Mouse (Mus musculus) kidney, adult 2 months (tissue): ENCODE data around the gene Nhsl1.

Source experiments
- CTCF ChIP-seq: fragments of 200-500 bp; conservative IDR thresholded peaks from 2 replicates; pipeline ENCODE4 v1.5.1; 2011; ENCODE audit warnings: low read depth, mild to moderate bottlenecking, control low read depth, low read length, moderate library complexity, mixed read lengths; ENCODE audit not compliant: insufficient read depth, insufficient read length
- POLR2A ChIP-seq: fragments of 200-500 bp; IDR thresholded peaks from one replicate; pipeline ENCODE4 v1.6.1; 2011; ENCODE audit warnings: low read depth, low read length, control low read depth

DNA sequence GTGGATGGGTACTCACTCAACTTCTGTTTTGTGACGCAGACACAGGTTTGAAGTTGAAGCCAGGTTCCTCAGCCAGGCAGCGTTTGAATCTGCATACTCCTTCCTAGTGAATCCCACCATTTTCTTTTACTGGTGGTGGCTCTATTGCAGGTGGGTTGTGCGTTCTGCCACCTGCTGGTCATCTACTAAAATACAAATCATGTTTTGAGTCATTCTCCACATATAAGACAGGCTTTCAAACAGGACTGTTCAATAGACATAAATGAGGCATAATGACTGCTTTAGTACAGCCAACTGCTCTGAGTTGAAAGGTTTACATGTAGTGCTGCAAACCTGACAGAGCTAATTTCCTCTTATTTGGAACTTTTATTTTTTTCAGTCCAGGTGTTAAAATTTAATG is 75.0 kb downstream of the Nhsl1 start:
- TF ChIP-seq CTCF: peak; percentile 58
- TF ChIP-seq POLR2A: no peak
